Mouse (Mus musculus): ENCODE measurements at regions not wholly inside any gene's neighbourhood (a gene's known extent, or its start where the extent isn't known, plus 50 kb on each side); places are given as distances from the start of the nearest gene placed in this dataset.

GRCm38 (mm10) chr17:48742769-48743405 lies 189.3 kb upstream of the Lrfn2 start:
- no peak overlapping the region for H3K27ac ChIP-seq (ENCODE audit: low read depth, low read length)
- no peak overlapping the region for H3K4me3 ChIP-seq (ENCODE audit: low read length)
- H3K27me3 ChIP-seq (replicated peaks; ENCODE audit: control insufficient read depth, insufficient read depth, low read length): no peaks in the 10 kb centered on the region
- H3K4me1 ChIP-seq (ENCODE audit: control insufficient read depth, insufficient read depth, low read depth, low read length): no peaks in the 10 kb centered on the region
- no peak overlapping the region for H3K4me2 ChIP-seq (ENCODE audit: low read length)
- no peaks in the 10 kb centered on the region for H3K9me3 ChIP-seq (ENCODE audit: control insufficient read depth, low read length)
- no peak overlapping the region for H3K9ac ChIP-seq (ENCODE audit: low read depth, low read length)
- WGBS: 71% methylated on average over 13 of the region's 13 CpGs
- no peaks in the 10 kb centered on the region for H3K36me3 ChIP-seq (ENCODE audit: control insufficient read depth, insufficient read depth, low read length)
- ATAC-seq: no peak

DNA sequence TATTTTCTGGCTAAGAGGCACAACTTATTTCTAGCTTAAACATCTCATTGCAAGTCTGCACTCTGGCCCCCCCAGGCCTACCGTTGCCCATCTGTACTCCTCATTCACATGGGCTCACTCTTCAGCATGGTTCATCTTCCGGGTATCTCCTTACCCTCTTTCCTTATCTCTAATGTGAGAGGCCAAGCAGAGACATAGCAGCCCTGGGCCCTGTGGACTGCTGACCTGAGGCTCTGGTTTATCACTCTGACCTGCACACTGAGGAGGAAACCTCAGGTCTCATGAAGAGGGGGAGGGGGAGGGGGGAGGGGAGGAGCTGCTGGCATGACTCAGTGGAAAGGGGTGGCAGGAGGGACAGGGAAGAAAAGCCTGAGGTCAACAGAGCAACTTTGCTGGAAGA lies 162.1 kb upstream of the Lrfn2 start:
- Histone ChIP-seq H3K36me3 (ENCODE audit: control insufficient read depth, insufficient read depth, low read length) (no peaks in the 10 kb centered on the region), H3K4me3 (ENCODE audit: low read length) (no peak overlapping the region), H3K9me3 (ENCODE audit: control insufficient read depth, low read length) (no peaks in the 10 kb centered on the region), H3K27ac (ENCODE audit: low read depth, low read length) (no peak overlapping the region), H3K4me1 (ENCODE audit: control insufficient read depth, insufficient read depth, low read depth, low read length) (peaks cover 25% of the 10 kb centered on the region), H3K9ac (ENCODE audit: low read depth, low read length) (no peak overlapping the region), H3K27me3 (replicated peaks; ENCODE audit: control insufficient read depth, insufficient read depth, low read length) (no peaks in the 10 kb centered on the region), H3K4me2 (ENCODE audit: low read length) (no peak overlapping the region)
- ATAC-seq: no peak
- WGBS: 96% methylated on average over 2 of the region's 2 CpGs

DNA sequence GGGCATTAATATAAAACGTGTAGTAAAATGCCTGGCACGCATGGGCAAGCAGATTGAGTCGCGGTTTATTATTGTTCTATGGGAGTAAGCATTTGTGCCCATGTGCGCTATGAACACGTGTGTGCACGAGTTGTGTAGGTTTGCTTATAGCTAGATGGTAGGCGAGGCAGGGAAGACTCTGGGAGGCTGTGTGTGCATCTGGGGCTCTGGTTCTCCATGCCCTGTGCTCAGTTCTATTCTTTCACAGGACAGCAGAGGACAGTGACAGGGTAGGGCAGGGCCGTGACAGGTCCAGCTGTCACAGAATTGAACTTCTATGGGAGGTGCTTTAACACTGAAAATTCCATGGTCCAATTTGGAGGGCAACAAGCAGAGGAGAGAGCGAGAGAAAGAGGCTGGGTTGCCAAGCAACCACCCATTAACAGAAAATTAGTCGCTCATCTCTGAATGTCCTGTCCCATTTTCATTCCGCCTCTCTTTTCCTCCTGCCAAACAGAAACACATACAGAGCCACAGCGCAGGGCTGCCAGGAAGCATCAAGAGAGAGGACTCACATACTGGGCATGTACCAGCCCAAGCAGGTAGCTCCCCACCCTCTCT lies 160.4 kb upstream of the Lrfn2 start:
- Histone ChIP-seq H3K9me3 (ENCODE audit: control insufficient read depth, low read length) (no peaks in the 10 kb centered on the region), H3K27me3 (replicated peaks; ENCODE audit: control insufficient read depth, insufficient read depth, low read length) (no peaks in the 10 kb centered on the region), H3K4me3 (ENCODE audit: low read length) (no peak overlapping the region), H3K4me2 (ENCODE audit: low read length) (no peak overlapping the region), H3K4me1 (ENCODE audit: control insufficient read depth, insufficient read depth, low read depth, low read length) (peaks cover 32% of the 10 kb centered on the region), H3K27ac (ENCODE audit: low read depth, low read length) (peak overlapping the region; percentile 55; the same call in 1 of the 2 replicates), H3K9ac (ENCODE audit: low read depth, low read length) (no peak overlapping the region), H3K36me3 (ENCODE audit: control insufficient read depth, insufficient read depth, low read length) (no peaks in the 10 kb centered on the region)
- peak; percentile 58 for ATAC-seq
- WGBS: 21% methylated on average over 13 of the region's 13 CpGs

- WGBS: 10% methylated on average over 15 of the region's 15 CpGs
- no peaks in the 10 kb centered on the region for H3K27me3 ChIP-seq (replicated peaks; ENCODE audit: control insufficient read depth, insufficient read depth, low read length)
- H3K9me3 ChIP-seq (ENCODE audit: control insufficient read depth, low read length): no peaks in the 10 kb centered on the region
- no peak overlapping the region for H3K4me3 ChIP-seq (ENCODE audit: low read length)
- H3K36me3 ChIP-seq (ENCODE audit: control insufficient read depth, insufficient read depth, low read length): no peaks in the 10 kb centered on the region
- no peak overlapping the region; the same call in 1 of the 2 replicates for H3K4me2 ChIP-seq (ENCODE audit: low read length)
- H3K9ac ChIP-seq (ENCODE audit: low read depth, low read length): no peak overlapping the region
- ATAC-seq: peak; percentile 35
- H3K27ac ChIP-seq (ENCODE audit: low read depth, low read length): peak overlapping the region; percentile 42
- H3K4me1 ChIP-seq (ENCODE audit: control insufficient read depth, insufficient read depth, low read depth, low read length): peaks cover 32% of the 10 kb centered on the region
These were observed 157.8 kb upstream of the Lrfn2 start for GRCm38 (mm10) chr17:48774172-48774890.

DNA sequence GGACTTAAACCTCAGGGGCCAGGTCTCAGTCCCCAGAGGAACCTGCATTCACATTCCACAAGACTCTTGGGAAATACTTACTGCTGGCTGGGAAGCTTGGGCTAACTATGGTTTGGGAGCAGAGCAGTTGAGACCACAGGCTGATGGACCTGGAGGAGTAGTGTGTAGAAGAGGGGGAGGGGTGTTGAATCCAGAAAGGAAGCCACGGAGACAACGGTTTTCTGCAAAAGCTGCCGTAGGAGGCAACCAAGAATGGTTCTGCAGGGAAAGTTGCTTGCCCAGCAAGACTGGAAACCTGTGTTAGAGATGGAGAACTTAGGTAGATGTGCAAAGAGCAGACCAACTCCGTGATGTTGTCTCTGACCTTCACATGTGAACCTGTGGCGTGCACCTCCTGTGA lies 156.7 kb upstream of the Lrfn2 start:
- H3K9me3 ChIP-seq (ENCODE audit: control insufficient read depth, low read length): no peaks in the 10 kb centered on the region
- H3K4me2 ChIP-seq (ENCODE audit: low read length): no peak overlapping the region
- H3K4me3 ChIP-seq (ENCODE audit: low read length): no peak overlapping the region
- H3K36me3 ChIP-seq (ENCODE audit: control insufficient read depth, insufficient read depth, low read length): no peaks in the 10 kb centered on the region
- ATAC-seq: no peak
- no peak overlapping the region for H3K9ac ChIP-seq (ENCODE audit: low read depth, low read length)
- peaks cover 32% of the 10 kb centered on the region for H3K4me1 ChIP-seq (ENCODE audit: control insufficient read depth, insufficient read depth, low read depth, low read length)
- 64% methylated on average over 5 of the region's 5 CpGs for WGBS
- no peak overlapping the region for H3K27ac ChIP-seq (ENCODE audit: low read depth, low read length)
- no peaks in the 10 kb centered on the region for H3K27me3 ChIP-seq (replicated peaks; ENCODE audit: control insufficient read depth, insufficient read depth, low read length)

GRCm38 (mm10) chr17:48776502-48776902 lies 155.7 kb upstream of the Lrfn2 start:
- Histone ChIP-seq H3K4me2 (ENCODE audit: low read length) (no peak overlapping the region), H3K27ac (ENCODE audit: low read depth, low read length) (peak overlapping the region; percentile 51), H3K4me1 (ENCODE audit: control insufficient read depth, insufficient read depth, low read depth, low read length) (peaks cover 27% of the 10 kb centered on the region), H3K36me3 (ENCODE audit: control insufficient read depth, insufficient read depth, low read length) (no peaks in the 10 kb centered on the region), H3K9ac (ENCODE audit: low read depth, low read length) (peak overlapping the region; percentile 8; the same call in 1 of the 2 replicates), H3K9me3 (ENCODE audit: control insufficient read depth, low read length) (no peaks in the 10 kb centered on the region), H3K4me3 (ENCODE audit: low read length) (no peak overlapping the region), H3K27me3 (replicated peaks; ENCODE audit: control insufficient read depth, insufficient read depth, low read length) (no peaks in the 10 kb centered on the region)
- ATAC-seq: peak; percentile 19
- WGBS: 3% methylated on average over 2 of the region's 2 CpGs

DNA sequence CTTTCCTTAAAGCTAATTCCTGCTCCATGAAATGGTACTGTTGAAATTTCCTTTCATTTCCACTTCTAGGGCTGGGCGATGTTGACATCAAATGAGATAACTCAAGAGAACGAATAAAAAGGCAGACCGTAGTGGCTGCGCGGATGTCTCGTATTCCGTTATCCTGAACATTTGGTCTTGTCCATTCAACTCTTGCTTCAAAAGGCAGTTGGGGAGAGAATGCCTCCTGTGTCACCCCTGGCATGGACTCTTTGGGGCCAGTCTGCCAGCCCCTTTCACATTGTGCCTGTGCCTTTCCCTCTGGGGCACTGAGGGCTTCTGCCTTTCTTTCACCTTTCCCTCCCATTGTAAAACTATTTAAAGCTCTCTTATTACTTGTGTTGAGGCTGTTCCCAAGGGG lies 152.0 kb upstream of the Lrfn2 start:
- Histone ChIP-seq H3K4me2 (ENCODE audit: low read length) (no peak overlapping the region), H3K27ac (ENCODE audit: low read depth, low read length) (no peak overlapping the region), H3K27me3 (replicated peaks; ENCODE audit: control insufficient read depth, insufficient read depth, low read length) (no peaks in the 10 kb centered on the region), H3K4me1 (ENCODE audit: control insufficient read depth, insufficient read depth, low read depth, low read length) (peaks cover 7% of the 10 kb centered on the region), H3K9me3 (ENCODE audit: control insufficient read depth, low read length) (no peaks in the 10 kb centered on the region), H3K36me3 (ENCODE audit: control insufficient read depth, insufficient read depth, low read length) (no peaks in the 10 kb centered on the region), H3K9ac (ENCODE audit: low read depth, low read length) (no peak overlapping the region), H3K4me3 (ENCODE audit: low read length) (no peak overlapping the region)
- ATAC-seq: no peak
- 73% methylated on average over 7 of the region's 7 CpGs for WGBS

DNA sequence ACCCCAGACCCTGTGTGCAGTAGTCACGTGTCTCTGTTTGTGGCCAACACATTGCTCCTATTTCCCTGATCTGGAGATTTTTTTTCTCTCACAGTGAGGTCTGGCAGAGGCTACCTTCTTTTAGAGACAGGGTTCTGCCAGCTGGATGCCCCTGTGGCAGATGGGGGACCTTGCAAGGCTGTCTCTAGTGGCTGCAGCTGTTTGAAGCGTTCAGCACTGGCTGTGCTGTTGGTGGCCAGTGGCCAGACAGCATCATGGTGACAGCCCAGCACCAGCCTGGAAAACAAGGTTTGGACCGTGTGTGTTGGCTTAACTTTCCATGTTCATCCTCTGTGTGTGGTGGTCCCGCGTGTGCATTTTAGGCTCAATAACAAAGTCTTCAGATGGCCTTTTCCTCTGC lies 147.8 kb upstream of the Lrfn2 start:
- Histone ChIP-seq H3K4me3 (ENCODE audit: low read length) (no peak overlapping the region), H3K4me2 (ENCODE audit: low read length) (no peak overlapping the region), H3K4me1 (ENCODE audit: control insufficient read depth, insufficient read depth, low read depth, low read length) (no peaks in the 10 kb centered on the region; the same call in none of the 2 replicates), H3K9me3 (ENCODE audit: control insufficient read depth, low read length) (no peaks in the 10 kb centered on the region), H3K9ac (ENCODE audit: low read depth, low read length) (no peak overlapping the region), H3K27me3 (replicated peaks; ENCODE audit: control insufficient read depth, insufficient read depth, low read length) (no peaks in the 10 kb centered on the region), H3K36me3 (ENCODE audit: control insufficient read depth, insufficient read depth, low read length) (no peaks in the 10 kb centered on the region), H3K27ac (ENCODE audit: low read depth, low read length) (no peak overlapping the region)
- 61% methylated on average over 5 of the region's 5 CpGs for WGBS
- peak; percentile 72 for ATAC-seq

GRCm38 (mm10) chr17:48786501-48786900 lies 145.7 kb upstream of the Lrfn2 start:
- Histone ChIP-seq H3K4me2 (ENCODE audit: low read length) (no peak overlapping the region), H3K4me3 (ENCODE audit: low read length) (no peak overlapping the region), H3K9me3 (ENCODE audit: control insufficient read depth, low read length) (no peaks in the 10 kb centered on the region), H3K27ac (ENCODE audit: low read depth, low read length) (no peak overlapping the region), H3K27me3 (replicated peaks; ENCODE audit: control insufficient read depth, insufficient read depth, low read length) (no peaks in the 10 kb centered on the region), H3K36me3 (ENCODE audit: control insufficient read depth, insufficient read depth, low read length) (no peaks in the 10 kb centered on the region), H3K4me1 (ENCODE audit: control insufficient read depth, insufficient read depth, low read depth, low read length) (no peaks in the 10 kb centered on the region; the same call in 1 of the 2 replicates), H3K9ac (ENCODE audit: low read depth, low read length) (no peak overlapping the region)
- no peak for ATAC-seq
- WGBS: 85% methylated on average over 12 of the region's 12 CpGs
